Mouse (Mus musculus) CH12.LX (cell line): Measurements from ENCODE around the gene Slc48a1. TPM values are rescaled to one million over a fixed set of nuclear protein-coding genes. Genes with fewer than 3 reads are reported as not detected.

Source experiments
- DNase-seq: peaks from one replicate; pipeline ENCODE4 v3.0.0-alpha.2; 2013; ENCODE audit errors: extremely low read depth
- H3K27ac ChIP-seq: 2 replicates; pipeline ENCODE4 v1.5.1; 2012; ENCODE audit warnings: low read depth, mild to moderate bottlenecking, control low read depth, moderate library complexity; ENCODE audit not compliant: insufficient read depth
- H3K27me3 ChIP-seq: replicated peaks from 2 replicates; pipeline ENCODE3; 2012; ENCODE audit warnings: inconsistent platforms
- H3K36me3 ChIP-seq, 2 experiments: replicated peaks in 1 of 2; 2 replicates each; pipeline versions ENCODE3 to v1.6.1; 2012; ENCODE audit warnings: inconsistent platforms in 1 of 2, low read length in 1 of 2, mild to moderate bottlenecking in 1 of 2, mixed read lengths in 1 of 2, moderate library complexity in 1 of 2; ENCODE audit not compliant: control insufficient read depth in 1 of 2, insufficient read depth in 1 of 2
- H3K4me1 ChIP-seq, 2 experiments: 2 replicates each; pipeline ENCODE4 v1.6.1; 2012; ENCODE audit warnings: inconsistent platforms in 1 of 2, moderate library complexity in 1 of 2; ENCODE audit not compliant: insufficient read depth in 2 of 2, control insufficient read depth in 1 of 2
- H3K4me2 ChIP-seq: 2 replicates; pipeline ENCODE4 v1.6.1; 2012; ENCODE audit warnings: low read depth, mild to moderate bottlenecking, control low read depth; ENCODE audit not compliant: poor library complexity, insufficient read depth, severe bottlenecking
- H3K4me3 ChIP-seq, 3 experiments: fragments of 150-350 bp in 1 of 3; sonication (generic) in 1 of 3; replicated peaks in 1 of 3; 2 replicates each; pipeline versions ENCODE3 to v1.5.1; 2011 to 2012; ENCODE audit warnings: low read depth in 2 of 3, low read length in 2 of 3, mild to moderate bottlenecking in 2 of 3, moderate library complexity in 2 of 3, control low read depth in 1 of 3, improper control_type of control experiment in 1 of 3, inconsistent platforms in 1 of 3, mixed read lengths in 1 of 3; ENCODE audit not compliant: poor library complexity in 1 of 3
- H3K79me2 ChIP-seq: replicated peaks from 2 replicates; pipeline ENCODE4 v1.6.1; 2012; ENCODE audit warnings: mild to moderate bottlenecking, moderate library complexity; ENCODE audit not compliant: control insufficient read depth, poor library complexity, insufficient read depth, severe bottlenecking; ENCODE audit errors: extremely low read depth
- H3K9ac ChIP-seq: 2 replicates; pipeline ENCODE4 v1.6.1; 2012; ENCODE audit warnings: low read depth, mild to moderate bottlenecking, control low read depth, moderate library complexity; ENCODE audit not compliant: insufficient read depth
- H3K9me3 ChIP-seq: replicated peaks from 2 replicates; pipeline ENCODE3; 2012; ENCODE audit warnings: low read length, inconsistent platforms, mixed read lengths
- BHLHE40 ChIP-seq: IDR thresholded peaks from 2 replicates; pipeline ENCODE4 v1.6.1; 2011; ENCODE audit warnings: mild to moderate bottlenecking, low read depth, low read length, improper control_type of control experiment
- CHD1 ChIP-seq: IDR thresholded peaks from 2 replicates; pipeline ENCODE4 v1.6.1; 2012; ENCODE audit warnings: low read depth, low read length, improper control_type of control experiment, inconsistent platforms
- CHD2 ChIP-seq: IDR thresholded peaks from 2 replicates; pipeline ENCODE4 v1.6.1; 2011; ENCODE audit warnings: low read length, improper control_type of control experiment
- CTCF ChIP-seq, 2 experiments: IDR thresholded peaks in 1 of 2; conservative IDR thresholded peaks in 1 of 2; 2 replicates each; pipeline ENCODE4 v1.5.1; 2011 to 2012; ENCODE audit warnings: low read depth in 2 of 2, low read length in 2 of 2, improper control_type of control experiment in 1 of 2, inconsistent platforms in 1 of 2, mild to moderate bottlenecking in 1 of 2, moderate library complexity in 1 of 2
- E2F4 ChIP-seq: IDR thresholded peaks from 2 replicates; pipeline ENCODE4 v1.6.1; 2011; ENCODE audit warnings: low read depth, low read length, improper control_type of control experiment; ENCODE audit not compliant: insufficient replicate concordance
- ELF1 ChIP-seq: IDR thresholded peaks from 2 replicates; pipeline ENCODE4 v1.6.1; 2014; ENCODE audit warnings: low read depth, mild to moderate bottlenecking, inconsistent platforms, low read length, improper control_type of control experiment
- EP300 ChIP-seq: IDR thresholded peaks from 2 replicates; pipeline ENCODE4 v1.6.1; 2011; ENCODE audit warnings: low read length, improper control_type of control experiment
- ETS1 ChIP-seq: conservative IDR thresholded peaks from 2 replicates; pipeline ENCODE4 v1.6.1; 2012; ENCODE audit warnings: low read depth, mild to moderate bottlenecking, inconsistent platforms, low read length, improper control_type of control experiment, moderate library complexity
- JUN ChIP-seq: IDR thresholded peaks from 2 replicates; pipeline ENCODE4 v1.6.1; 2011; ENCODE audit warnings: low read depth, mild to moderate bottlenecking, low read length, improper control_type of control experiment, moderate library complexity; ENCODE audit not compliant: insufficient read depth
- JUND ChIP-seq: conservative IDR thresholded peaks from 2 replicates; pipeline ENCODE4 v1.6.1; 2011; ENCODE audit warnings: low read depth, low read length, improper control_type of control experiment
- KAT2A ChIP-seq: IDR thresholded peaks from 2 replicates; pipeline ENCODE4 v1.6.1; 2012; ENCODE audit warnings: low read length, improper control_type of control experiment, inconsistent platforms; ENCODE audit not compliant: insufficient replicate concordance
- MAFK ChIP-seq: IDR thresholded peaks from 2 replicates; pipeline ENCODE4 v1.6.1; 2011; ENCODE audit warnings: low read length, improper control_type of control experiment; ENCODE audit not compliant: insufficient replicate concordance
- MAZ ChIP-seq: IDR thresholded peaks from 2 replicates; pipeline ENCODE4 v1.6.1; 2012; ENCODE audit warnings: low read depth, mild to moderate bottlenecking, inconsistent platforms, low read length, improper control_type of control experiment, moderate library complexity
- MEF2A ChIP-seq: IDR thresholded peaks from 2 replicates; pipeline ENCODE4 v1.6.1; 2014; ENCODE audit warnings: low read depth, mild to moderate bottlenecking, inconsistent platforms, low read length, improper control_type of control experiment, borderline replicate concordance
- MXI1 ChIP-seq: IDR thresholded peaks from 2 replicates; pipeline ENCODE4 v1.6.1; 2011; ENCODE audit warnings: mild to moderate bottlenecking, low read depth, low read length, improper control_type of control experiment
- NELFE ChIP-seq: IDR thresholded peaks from 2 replicates; pipeline ENCODE4 v1.6.1; 2011; ENCODE audit warnings: low read depth, low read length, improper control_type of control experiment
- PAX5 ChIP-seq: IDR thresholded peaks from 2 replicates; pipeline ENCODE4 v1.6.1; 2012; ENCODE audit warnings: low read length, inconsistent platforms, mixed read lengths
- POLR2A ChIP-seq: IDR thresholded peaks from 2 replicates; pipeline ENCODE4 v1.6.1; 2011; ENCODE audit warnings: low read depth, mild to moderate bottlenecking, improper control_type of control experiment, low read length
- POLR2AphosphoS2 ChIP-seq: IDR thresholded peaks from 2 replicates; pipeline ENCODE4 v1.6.1; 2011; ENCODE audit warnings: low read depth, low read length, improper control_type of control experiment
- RAD21 ChIP-seq: IDR thresholded peaks from 2 replicates; pipeline ENCODE4 v1.6.1; 2011; ENCODE audit warnings: low read depth, mild to moderate bottlenecking, low read length, improper control_type of control experiment, moderate library complexity
- SIN3A ChIP-seq: IDR thresholded peaks from 2 replicates; pipeline ENCODE4 v1.6.1; 2012; ENCODE audit warnings: low read length, improper control_type of control experiment, inconsistent platforms
- SMC3 ChIP-seq: IDR thresholded peaks from 2 replicates; pipeline ENCODE4 v1.6.1; 2011; ENCODE audit warnings: low read depth, low read length, improper control_type of control experiment
- TBP ChIP-seq: conservative IDR thresholded peaks from 2 replicates; pipeline ENCODE4 v1.6.1; 2011; ENCODE audit warnings: low read depth, low read length, improper control_type of control experiment
- TCF12 ChIP-seq: IDR thresholded peaks from 2 replicates; pipeline ENCODE4 v1.6.1; 2014; ENCODE audit warnings: low read depth, mild to moderate bottlenecking, inconsistent platforms, low read length, improper control_type of control experiment
- UBTF ChIP-seq: IDR thresholded peaks from 2 replicates; pipeline ENCODE4 v1.6.1; 2012; ENCODE audit warnings: low read depth, mild to moderate bottlenecking, inconsistent platforms, low read length, improper control_type of control experiment, moderate library complexity
- USF2 ChIP-seq: conservative IDR thresholded peaks from 2 replicates; pipeline ENCODE4 v1.6.1; 2011; ENCODE audit warnings: low read depth, low read length, improper control_type of control experiment
- ZC3H11A ChIP-seq: IDR thresholded peaks from 2 replicates; pipeline ENCODE4 v1.6.1; 2012; ENCODE audit warnings: low read depth, mild to moderate bottlenecking, inconsistent platforms, low read length, improper control_type of control experiment
- ZKSCAN1 ChIP-seq: IDR thresholded peaks from 2 replicates; pipeline ENCODE4 v1.6.1; 2012; ENCODE audit warnings: low read depth, inconsistent platforms, low read length, improper control_type of control experiment, borderline replicate concordance
- ZMIZ1 ChIP-seq: IDR thresholded peaks from 2 replicates; pipeline ENCODE4 v1.6.1; 2012; ENCODE audit warnings: low read depth, mild to moderate bottlenecking, inconsistent platforms, low read length, improper control_type of control experiment
- ZNF384 ChIP-seq: IDR thresholded peaks from 2 replicates; pipeline ENCODE4 v1.6.1; 2012; ENCODE audit warnings: low read depth, low read length, improper control_type of control experiment, inconsistent platforms
- dilution Hi-C: fragments of 300-500 bp; cut with MboI; formaldehyde crosslinking; loops from 2 replicates; pipeline ENCODE4 v1.14.3; 2020; ENCODE audit warnings: low sequenced_read_pairs; ENCODE audit not compliant: extremely low pct_unique_long_range_greater_than_20kb, extremely low pct_ligation_motif_present
- in situ Hi-C: fragments of 300-500 bp; cut with MboI; formaldehyde crosslinking; loops from 3 replicates; pipeline ENCODE4 v1.14.3; 2019; ENCODE audit warnings: low sequenced_read_pairs, low pct_ligation_motif_present, low pct_unique_long_range_greater_than_20kb, mixed read lengths
- polyA plus RNA-seq: library from polyadenylated mRNA; unstranded; fragments of >175 nt; gene quantifications from 2 replicates; pipeline ENCODE4 v1.2.1, GENCODE M21; 2012; ENCODE audit warnings: low read depth; ENCODE audit not compliant: insufficient read length
- total RNA-seq, 2 experiments: library from RNA; depleted of rRNA; stranded (reverse); fragments of 300-350 nt in 1 of 2; fragments of >200 nt in 1 of 2; gene quantifications; 2 replicates each; pipeline ENCODE4 v1.2.3; 2012 to 2014

Slc48a1 gene
- total and polyA plus RNA-seq, 3 experiments, result 23.2 to 56.0 (median 39.4) TPM

DNA sequence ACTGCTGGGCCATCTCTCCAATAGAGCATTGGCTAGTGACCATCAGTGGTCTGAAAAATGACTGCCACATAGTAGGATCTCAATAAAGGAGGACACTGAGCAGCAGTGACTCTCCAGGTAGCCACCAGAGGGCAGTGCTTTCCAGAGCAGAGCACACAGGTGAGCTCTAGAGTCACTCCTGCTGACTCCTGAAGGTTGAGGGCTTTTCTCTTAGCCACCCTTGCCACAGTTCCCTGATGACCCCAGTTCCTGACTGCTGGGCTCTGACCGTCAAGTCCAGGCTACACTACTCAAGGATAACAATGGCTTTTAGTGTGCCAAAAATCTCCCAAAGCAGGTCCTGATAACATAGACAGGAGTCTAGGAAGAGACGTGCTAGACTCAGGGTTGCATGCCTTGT, 26.6 kb upstream of the Slc48a1 start:
- no peaks in the 10 kb centered on the region for H3K27me3 ChIP-seq
- H3K9ac ChIP-seq, result no peak overlapping the region
- no peak overlapping the region for H3K4me3 ChIP-seq
- no peak overlapping the region for H3K27ac ChIP-seq
- DNase-seq, result no peak
- dilution Hi-C loops (no loop called here), in situ Hi-C loops (loop anchor here (5.0 kb wide), 1 partner anchor 34 kb away; no protein-coding TSS in a partner anchor)
- no peak overlapping the region for H3K4me2 ChIP-seq
- peaks cover 3 to 25% of the 10 kb centered on the region in 2 experiments for H3K36me3 ChIP-seq
- H3K4me1 ChIP-seq, result peaks cover 34 to 58% of the 10 kb centered on the region in 2 experiments
- TF ChIP-seq RAD21 (peak; percentile 59), CHD2 (no peak), TBP (no peak), TCF12 (no peak), SIN3A (no peak), JUND (no peak), NELFE (no peak; the same call in 1 of the 2 replicates), MAZ (no peak), ZMIZ1 (no peak), CTCF (conservative IDR thresholded peaks at IDR 0.05 in 1 of 2, IDR thresholded peaks at IDR 0.05 in 1 of 2; ENCODE audit: low read depth in 2 of 2, low read length in 2 of 2) (peak; percentile 72 to 83), MEF2A (no peak), ZC3H11A (0 out of 2 replicates have a peak, but pooled peaks have one; percentile 1), SMC3 (peak; percentile 71), MXI1 (no peak), ELF1 (no peak), KAT2A (no peak), ZNF384 (no peak), JUN (no peak), POLR2AphosphoS2 (no peak), MAFK (no peak), ETS1 (no peak), ZKSCAN1 (peak; percentile 92), CHD1 (no peak), USF2 (no peak), E2F4 (no peak), POLR2A (no peak), EP300 (no peak), UBTF (no peak), BHLHE40 (0 out of 2 replicates have a peak, but pooled peaks have one; percentile 11), PAX5 (no peak)
- H3K79me2 ChIP-seq, result no peaks in the 10 kb centered on the region
- H3K9me3 ChIP-seq, result no peaks in the 10 kb centered on the region
